Mouse (Mus musculus) myocyte (in vitro differentiated cells): ENCODE data around the gene Sh3gl2.

Experiments
- CEBPB ChIP-seq: IDR thresholded peaks from 2 replicates; pipeline ENCODE4 v1.6.1; 2011; ENCODE audit warnings: mild to moderate bottlenecking, moderate library complexity; ENCODE audit not compliant: poor library complexity, insufficient read depth, severe bottlenecking
- E2F4 ChIP-seq: IDR thresholded peaks from one replicate; pipeline ENCODE4 v1.6.1; 2011; ENCODE audit warnings: mild to moderate bottlenecking, control low read depth, moderate library complexity; ENCODE audit not compliant: insufficient read depth
- POLR2A ChIP-seq: IDR thresholded peaks from one replicate; pipeline ENCODE4 v1.6.1; 2011; ENCODE audit warnings: low read depth, mild to moderate bottlenecking, control low read depth, moderate library complexity; ENCODE audit not compliant: insufficient read length
- POLR2AphosphoS2 ChIP-seq: IDR thresholded peaks from one replicate; pipeline ENCODE4 v1.6.1; 2011; ENCODE audit warnings: low read depth, control low read depth; ENCODE audit not compliant: insufficient read length
- SRF ChIP-seq: IDR thresholded peaks from one replicate; pipeline ENCODE4 v1.6.1; 2011; ENCODE audit warnings: low read depth; ENCODE audit not compliant: control insufficient read depth, insufficient read length
- TCF12 ChIP-seq: IDR thresholded peaks from one replicate; pipeline ENCODE4 v1.6.1; 2011; ENCODE audit warnings: mild to moderate bottlenecking, control low read depth; ENCODE audit not compliant: poor library complexity, insufficient read depth, severe bottlenecking
- USF1 ChIP-seq: IDR thresholded peaks from one replicate; pipeline ENCODE4 v1.6.1; 2011; ENCODE audit warnings: low read depth, mild to moderate bottlenecking, control low read depth, moderate library complexity

DNA sequence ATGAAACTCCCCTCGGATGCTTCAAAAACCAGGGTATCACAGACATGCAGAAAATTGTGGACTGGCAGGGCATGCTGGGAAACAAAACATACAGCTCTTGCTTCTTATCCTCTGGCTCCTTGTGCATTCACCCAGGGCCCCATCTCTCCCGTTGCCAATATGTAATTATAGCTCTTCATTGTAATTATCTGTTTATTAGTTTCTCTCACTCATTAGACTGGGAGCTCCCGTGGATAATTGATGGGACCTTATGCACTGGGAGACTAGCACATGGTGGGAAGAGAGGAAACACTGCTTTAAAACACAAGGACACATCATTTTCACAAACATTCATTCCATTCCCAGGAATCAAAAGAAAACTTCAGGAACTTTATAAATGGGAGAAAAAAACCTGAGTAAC is 233.9 kb downstream of the Sh3gl2 start:
- TF ChIP-seq USF1 (no peak), POLR2A (no peak), TCF12 (no peak), CEBPB (no peak), POLR2AphosphoS2 (no peak), E2F4 (no peak), SRF (no peak)
